Mouse (Mus musculus): Measurements from ENCODE around the gene 4930579G24Rik. TPM values are rescaled to one million over a fixed set of nuclear protein-coding genes. Genes with fewer than 3 reads are reported as not detected.

4930579G24Rik gene
- polyA plus RNA-seq (2017; shearing (Covaris generic)): 10 to 100 TPM in 1 of 2 experiments, 1 to 10 TPM in 1; 8.3 to 14.3 TPM

GRCm38 (mm10) chr3:79628561-79629415 is at the start of gene 4930579G24Rik:
TSS of gene 4930579G24Rik (plus strand) at chr3:79629079.

GRCm38 (mm10) chr3:79590863-79591792 is 37.8 kb upstream of the 4930579G24Rik start, which contains the start of gene Ppid:
TSS of gene Ppid (plus strand) at chr3:79591342.

GRCm38 (mm10) chr3:79629416-79629730 is 494 bp downstream of the 4930579G24Rik start, which contains the start of gene Etfdh:
TSS of gene Etfdh (minus strand) at chr3:79629500.

Other genes starting within 250 kb of the 4930579G24Rik start
- under 1 TPM; 0.37 to 0.92 TPM for gene Fnip2, start 61.3 kb upstream of the 4930579G24Rik start, polyA plus RNA-seq (2017; shearing (Covaris generic))
- gene Ppid, start 37.7 kb upstream of the 4930579G24Rik start, polyA plus RNA-seq (2017; shearing (Covaris generic)): 10 to 100 TPM; 80.7 to 88.0 TPM
- 10 to 100 TPM; 38.6 to 61.6 TPM for gene Etfdh, start 421 bp downstream of the 4930579G24Rik start, polyA plus RNA-seq (2017; shearing (Covaris generic))
- gene Rxfp1, start 108.8 kb downstream of the 4930579G24Rik start, polyA plus RNA-seq (2017; shearing (Covaris generic)): under 1 TPM in 1 of 2 experiments, not detected in 1; 0.16 TPM
- gene Tmem144, start 223.7 kb downstream of the 4930579G24Rik start, polyA plus RNA-seq (2017; shearing (Covaris generic)): under 1 TPM; 0.18 to 0.57 TPM